Mouse (Mus musculus) liver, adult 2 months (tissue): Measurements from ENCODE around the gene Ccdc186. TPM values are rescaled to one million over a fixed set of nuclear protein-coding genes. Genes with fewer than 3 reads are reported as not detected.
A peak's percentile ranks its signal among the peaks of the same experiment; 100 is the strongest.

ENCODE experiments used
- DNase-seq: peaks from one replicate; pipeline ENCODE4 v3.0.0-alpha.2; 2011; ENCODE audit warnings: low read depth, low spot score; ENCODE audit errors: extremely low read depth
- H3K27ac ChIP-seq: fragments of 200-500 bp; replicated peaks from 2 replicates; pipeline ENCODE4 v1.5.1; 2012; ENCODE audit warnings: low read depth, mild to moderate bottlenecking, control low read depth, inconsistent platforms, low read length; ENCODE audit not compliant: insufficient read depth
- H3K27me3 ChIP-seq: fragments of 200-500 bp; 2 replicates; pipeline ENCODE4 v1.6.1; 2012; ENCODE audit warnings: mild to moderate bottlenecking, moderate library complexity, low read length, inconsistent platforms; ENCODE audit not compliant: control insufficient read depth, insufficient read depth
- H3K36me3 ChIP-seq: fragments of 200-500 bp; 2 replicates; pipeline ENCODE4 v1.6.1; 2012; ENCODE audit warnings: low read length, inconsistent platforms; ENCODE audit not compliant: control insufficient read depth, insufficient read depth
- H3K4me1 ChIP-seq: fragments of 200-500 bp; 2 replicates; pipeline ENCODE4 v1.6.1; 2011; ENCODE audit warnings: low read length; ENCODE audit not compliant: control insufficient read depth, insufficient read depth
- H3K4me3 ChIP-seq: fragments of 200-500 bp; 2 replicates; pipeline ENCODE4 v1.5.1; 2011; ENCODE audit warnings: low read depth, mild to moderate bottlenecking, control low read depth, low read length, moderate library complexity; ENCODE audit not compliant: insufficient read depth
- H3K79me2 ChIP-seq: fragments of 200-500 bp; 2 replicates; pipeline ENCODE4 v1.6.1; 2012; ENCODE audit warnings: inconsistent platforms, mild to moderate bottlenecking, low read length, moderate library complexity; ENCODE audit not compliant: control insufficient read depth, insufficient read depth
- H3K9ac ChIP-seq: fragments of 200-500 bp; 2 replicates; pipeline ENCODE4 v1.6.1; 2012; ENCODE audit warnings: low read depth, mild to moderate bottlenecking, control low read depth, inconsistent platforms, low read length
- CTCF ChIP-seq: fragments of 200-500 bp; IDR thresholded peaks from 2 replicates; pipeline ENCODE4 v1.5.1; 2011; ENCODE audit warnings: low read depth, low read length, control low read depth
- POLR2A ChIP-seq: fragments of 200-500 bp; IDR thresholded peaks from 2 replicates; pipeline ENCODE4 v1.6.1; 2011; ENCODE audit warnings: low read length, control low read depth; ENCODE audit not compliant: insufficient read depth; ENCODE audit errors: extremely low read depth
- WGBS: fragments of 180-500 bp; shearing (Covaris S2); methylation state at CpG from one replicate; pipeline ENCODE4 v1.1.7; 2018; 5-methylcytosine and 5-hydroxymethylcytosine counted together
- polyA plus RNA-seq: library from polyadenylated mRNA; depleted of rRNA; stranded (reverse); fragments of >200 nt; gene quantifications from 2 replicates; pipeline ENCODE4 v1.2.3, GENCODE M21; 2012
- total RNA-seq: library from RNA; depleted of rRNA; stranded (reverse); fragments of >200 nt; gene quantifications from 2 replicates; pipeline ENCODE4 v1.2.3, GENCODE M21; 2014

The Ccdc186 gene
- total and polyA plus RNA-seq, 2 experiments = 1.6 to 7.9 TPM

DNA sequence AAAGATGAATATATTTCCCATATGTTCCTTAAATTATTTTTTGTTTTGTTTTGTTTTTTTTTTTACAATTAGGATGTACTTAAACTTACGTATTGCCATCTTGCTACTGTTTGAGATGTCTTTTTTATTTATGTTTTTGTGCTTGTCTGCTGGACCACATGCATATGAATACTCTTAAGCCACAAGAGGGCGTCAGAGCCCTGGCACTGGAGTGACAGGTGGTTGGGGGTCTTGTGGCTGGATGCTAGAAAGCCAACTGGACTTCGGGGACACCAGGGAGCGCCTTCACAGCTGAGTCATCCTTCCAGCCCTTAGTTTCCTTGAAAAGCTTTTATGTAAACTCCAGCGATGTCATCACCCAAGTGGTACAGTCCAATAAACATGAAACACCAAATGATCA is 13.2 kb downstream of the Ccdc186 start:
- no peak overlapping the region for H3K9ac ChIP-seq
- no peak overlapping the region for H3K27ac ChIP-seq
- H3K79me2 ChIP-seq = no peaks in the 10 kb centered on the region
- H3K27me3 ChIP-seq = no peaks in the 10 kb centered on the region
- peaks cover 35% of the 10 kb centered on the region for H3K36me3 ChIP-seq
- no peak for DNase-seq
- no peak overlapping the region for H3K4me3 ChIP-seq
- TF ChIP-seq CTCF = peak; percentile 51
- no peak for TF ChIP-seq POLR2A
- H3K4me1 ChIP-seq = no peaks in the 10 kb centered on the region
- WGBS = 78% methylated on average over 5 of the region's 5 CpGs

DNA sequence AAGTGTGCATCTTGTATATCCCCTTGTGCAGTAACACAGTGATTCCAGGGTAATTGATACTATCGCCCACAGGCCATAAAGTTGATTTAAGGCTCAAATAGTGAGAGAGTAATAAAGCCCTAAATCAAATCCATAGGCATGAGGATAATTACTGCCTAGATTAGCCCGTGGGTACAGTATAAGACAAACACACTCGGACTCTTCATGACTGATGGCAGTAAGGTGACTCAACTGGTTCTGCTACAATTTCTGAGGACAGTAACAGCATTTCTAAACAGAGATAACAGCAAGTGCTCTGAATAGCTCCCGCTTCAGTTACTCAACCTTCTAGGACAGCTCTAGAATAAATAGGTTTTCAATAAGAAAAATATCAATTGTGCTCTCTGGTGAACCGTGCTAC is 14.9 kb downstream of the Ccdc186 start:
- peaks cover 30% of the 10 kb centered on the region for H3K36me3 ChIP-seq
- no peak overlapping the region for H3K9ac ChIP-seq
- no peaks in the 10 kb centered on the region for H3K79me2 ChIP-seq
- WGBS = 95% methylated on average over 5 of the region's 5 CpGs
- no peak overlapping the region for H3K4me3 ChIP-seq
- no peaks in the 10 kb centered on the region for H3K4me1 ChIP-seq
- no peak overlapping the region for H3K27ac ChIP-seq
- no peaks in the 10 kb centered on the region for H3K27me3 ChIP-seq
- DNase-seq = no peak
- no peak for TF ChIP-seq CTCF
- no peak for TF ChIP-seq POLR2A

DNA sequence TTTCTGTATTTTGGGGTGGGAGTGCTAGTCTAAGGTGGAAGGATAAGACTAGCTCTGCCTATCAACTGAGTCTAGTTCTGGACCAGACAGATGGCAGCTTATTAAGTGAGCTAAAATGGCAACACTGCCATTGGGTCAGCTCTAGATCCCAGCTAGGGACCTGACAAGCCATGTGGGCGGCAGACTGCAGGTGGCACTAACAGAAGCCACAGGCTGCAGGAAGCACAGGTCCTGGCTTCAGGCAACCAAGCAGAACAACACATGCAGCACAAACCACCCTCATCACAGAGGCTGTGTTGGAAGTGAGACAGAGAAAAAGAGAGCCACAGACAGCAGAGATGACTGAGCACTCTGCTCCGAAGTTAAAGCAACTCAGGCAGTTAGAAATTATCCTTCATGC is 16.6 kb downstream of the Ccdc186 start:
- H3K9ac ChIP-seq = no peak overlapping the region
- peaks cover 41% of the 10 kb centered on the region for H3K36me3 ChIP-seq
- TF ChIP-seq CTCF = no peak
- TF ChIP-seq POLR2A = no peak
- no peaks in the 10 kb centered on the region for H3K27me3 ChIP-seq
- WGBS = 98% methylated on average over 2 of the region's 2 CpGs
- H3K27ac ChIP-seq = no peak overlapping the region
- no peaks in the 10 kb centered on the region for H3K79me2 ChIP-seq
- 0 out of 2 replicates have a peak, but pooled peaks cover 2% of the 10 kb centered on the region for H3K4me1 ChIP-seq
- no peak overlapping the region for H3K4me3 ChIP-seq
- no peak for DNase-seq

DNA sequence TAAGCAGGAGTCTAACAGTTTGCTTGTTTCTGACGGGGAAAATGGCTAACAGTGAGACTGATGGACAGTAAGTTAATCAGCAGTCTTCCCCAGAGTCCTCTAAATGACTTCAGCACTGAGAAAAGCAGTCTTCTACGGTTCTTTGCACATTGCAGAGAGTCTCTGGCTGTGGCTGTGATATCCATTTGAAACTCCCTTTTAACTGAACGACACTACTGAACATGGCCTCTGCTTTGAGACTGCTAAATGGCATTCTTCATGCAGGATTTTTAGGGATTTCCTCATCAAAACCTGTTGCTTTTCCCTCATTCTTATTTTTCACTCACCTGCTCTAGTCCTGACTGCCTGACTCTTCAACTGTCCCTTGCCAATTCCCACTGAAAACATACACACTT is 19.6 kb downstream of the Ccdc186 start:
- peaks cover 45% of the 10 kb centered on the region for H3K36me3 ChIP-seq
- no peak for DNase-seq
- 0 out of 2 replicates have a peak, but pooled peaks cover 2% of the 10 kb centered on the region for H3K4me1 ChIP-seq
- no peak overlapping the region for H3K9ac ChIP-seq
- H3K79me2 ChIP-seq = no peaks in the 10 kb centered on the region
- TF ChIP-seq POLR2A (no peak), CTCF (no peak)
- no peak overlapping the region for H3K27ac ChIP-seq
- no peak overlapping the region for H3K4me3 ChIP-seq
- WGBS = 90% methylated on average over 3 of the region's 3 CpGs
- H3K27me3 ChIP-seq = no peaks in the 10 kb centered on the region

DNA sequence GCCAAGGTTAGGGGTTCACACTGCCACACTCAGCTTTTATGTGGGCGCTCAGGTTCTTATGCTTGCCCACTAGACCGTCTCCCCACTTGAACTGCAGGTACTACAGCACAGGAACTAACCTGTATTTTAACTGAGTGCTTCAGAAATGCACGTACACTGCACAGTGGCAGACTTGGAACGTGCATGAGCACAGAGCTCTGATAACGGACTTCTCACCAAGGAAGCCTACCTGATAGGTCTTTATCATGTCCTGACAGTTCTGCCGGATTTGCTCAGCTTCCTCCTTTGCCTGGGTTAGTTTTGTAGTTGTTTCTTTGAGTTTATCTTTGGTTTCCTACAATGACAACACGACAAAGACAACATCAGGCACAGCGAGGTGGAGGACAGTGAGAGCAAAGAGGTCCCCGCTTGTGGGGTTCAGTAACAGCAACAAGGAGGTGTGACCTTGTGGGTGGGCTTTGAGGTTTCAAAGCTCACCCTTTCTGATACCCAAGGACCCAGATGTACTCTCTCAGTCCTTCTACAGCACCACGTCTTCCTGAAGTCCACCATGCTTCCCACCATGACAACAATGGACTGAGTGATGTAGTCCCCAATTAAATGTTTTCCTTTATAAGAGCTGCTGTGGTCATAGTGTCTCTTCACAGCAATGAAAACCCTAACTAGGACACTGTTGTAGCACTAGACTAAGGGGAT is 20.2 kb downstream of the Ccdc186 start:
- WGBS = 87% methylated on average over 10 of the region's 10 CpGs
- no peak overlapping the region for H3K4me3 ChIP-seq
- H3K4me1 ChIP-seq = 0 out of 2 replicates have a peak, but pooled peaks cover 2% of the 10 kb centered on the region
- no peak overlapping the region for H3K27ac ChIP-seq
- H3K9ac ChIP-seq = no peak overlapping the region
- no peaks in the 10 kb centered on the region for H3K79me2 ChIP-seq
- no peak for TF ChIP-seq CTCF
- TF ChIP-seq POLR2A = no peak
- no peaks in the 10 kb centered on the region for H3K27me3 ChIP-seq
- H3K36me3 ChIP-seq = peaks cover 41% of the 10 kb centered on the region
- DNase-seq = no peak

DNA sequence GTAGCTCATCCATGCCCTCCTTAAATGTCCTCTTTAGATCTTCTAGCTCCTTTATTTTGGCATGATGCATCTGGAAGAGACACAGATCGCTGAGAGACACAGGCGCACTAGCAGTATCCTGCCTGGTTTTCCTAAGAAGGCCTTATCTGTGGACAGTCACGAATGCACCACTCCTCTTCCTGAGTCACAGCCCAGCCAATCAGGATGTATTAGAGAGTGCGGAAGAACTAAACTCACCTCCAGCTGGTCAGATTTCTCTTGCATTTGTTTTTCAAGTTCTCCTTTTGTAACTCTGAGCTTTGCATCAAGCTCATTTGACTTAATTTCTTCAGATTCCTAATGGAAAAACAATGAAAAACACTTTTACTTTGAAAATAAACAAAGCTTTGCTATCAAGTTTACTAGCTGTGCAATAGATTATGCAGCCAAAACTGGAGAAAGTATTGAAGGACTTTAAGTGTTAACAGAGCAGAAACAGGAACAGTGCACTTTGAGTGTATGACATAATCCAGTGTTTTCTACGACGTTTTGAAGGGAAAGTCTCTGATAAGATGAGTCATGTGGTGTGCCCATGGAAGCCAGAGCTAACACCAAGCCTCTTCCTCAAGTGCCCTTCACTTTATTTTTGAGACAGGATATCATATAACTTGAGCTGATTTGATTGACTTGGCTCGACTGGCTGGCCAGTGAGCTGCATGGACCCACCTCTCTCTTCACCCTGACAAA is 20.9 kb downstream of the Ccdc186 start:
- Histone ChIP-seq H3K27ac (no peak overlapping the region), H3K4me1 (0 out of 2 replicates have a peak, but pooled peaks cover 2% of the 10 kb centered on the region), H3K9ac (no peak overlapping the region), H3K27me3 (no peaks in the 10 kb centered on the region), H3K4me3 (no peak overlapping the region), H3K36me3 (peaks cover 43% of the 10 kb centered on the region), H3K79me2 (no peaks in the 10 kb centered on the region)
- no peak for DNase-seq
- TF ChIP-seq CTCF (no peak), POLR2A (no peak)
- 63% methylated on average over 7 of the region's 7 CpGs for WGBS
